Mouse (Mus musculus) heart, embryonic 13.5 days (tissue): ENCODE data around the gene Fadd. TPM values are rescaled to one million over a fixed set of nuclear protein-coding genes. Genes with fewer than 3 reads are reported as not detected.

ENCODE experiments used
- ATAC-seq: fragments of 200-750 bp; cut with Nextera tagmentation; 2 replicates; pipeline ENCODE4 v1.8.0; 2017; ENCODE audit warnings: moderate TSS enrichment; ENCODE audit not compliant: insufficient number of reproducible peaks, low FRiP score, low TSS enrichment; ENCODE audit errors: extremely low read depth
- H3K27ac ChIP-seq: fragments of 300-500 bp; sonication (generic); replicated peaks from 2 replicates; pipeline ENCODE4 v1.5.1; 2015; ENCODE audit warnings: moderate library complexity, mild to moderate bottlenecking, inconsistent platforms
- H3K27me3 ChIP-seq: fragments of 300-500 bp; sonication (generic); replicated peaks from 2 replicates; pipeline ENCODE4 v1.6.1; 2015; ENCODE audit warnings: mild to moderate bottlenecking, inconsistent platforms
- H3K36me3 ChIP-seq: fragments of 300-500 bp; sonication (generic); 2 replicates; pipeline ENCODE4 v1.6.1; 2015; ENCODE audit warnings: mild to moderate bottlenecking, inconsistent platforms
- H3K4me1 ChIP-seq: fragments of 300-500 bp; sonication (generic); 2 replicates; pipeline ENCODE4 v1.6.1; 2015; ENCODE audit warnings: inconsistent platforms
- H3K4me2 ChIP-seq: fragments of 300-500 bp; sonication (generic); 2 replicates; pipeline ENCODE4 v1.6.1; 2015; ENCODE audit warnings: inconsistent platforms, mild to moderate bottlenecking, moderate library complexity
- H3K4me3 ChIP-seq: fragments of 300-500 bp; sonication (generic); 2 replicates; pipeline ENCODE4 v1.5.1; 2015; ENCODE audit warnings: moderate library complexity, mild to moderate bottlenecking, inconsistent platforms
- H3K9ac ChIP-seq: fragments of 300-500 bp; sonication (generic); 2 replicates; pipeline ENCODE4 v1.6.1; 2015; ENCODE audit warnings: inconsistent platforms, mild to moderate bottlenecking, moderate library complexity
- H3K9me3 ChIP-seq: fragments of 300-500 bp; sonication (generic); 2 replicates; pipeline ENCODE4 v1.6.1; 2016; ENCODE audit warnings: inconsistent platforms
- WGBS: fragments of 180-500 bp; shearing (Covaris S2); methylation state at CpG from one replicate; pipeline ENCODE4 v1.1.7; 2015; ENCODE audit warnings: mixed read lengths; 5-methylcytosine and 5-hydroxymethylcytosine counted together
- polyA plus RNA-seq: library from polyadenylated mRNA; unstranded; fragments of >200 nt; fragmentation: Nextera tagmentation; extraction: Ambion mirVana; gene quantifications from 2 replicates; pipeline ENCODE4 v1.2.1, GENCODE M21; 2015

Gene Fadd
- polyA plus RNA-seq, 1 experiment from 2014 or later: 12.1 TPM

GRCm38 (mm10) chr7:144531585-144532378 lies 50.5 kb downstream of the Fadd start:
- Histone ChIP-seq H3K9ac (no peak overlapping the region), H3K36me3 (no peaks in the 10 kb centered on the region), H3K27me3 (no peaks in the 10 kb centered on the region), H3K9me3 (no peaks in the 10 kb centered on the region), H3K4me1 (peaks cover 60% of the 10 kb centered on the region), H3K27ac (no peak overlapping the region), H3K4me2 (no peak overlapping the region), H3K4me3 (no peak overlapping the region)
- WGBS: 43% methylated on average over 7 of the region's 7 CpGs
- ATAC-seq: no peak

- H3K9ac ChIP-seq: no peak overlapping the region
- no peak overlapping the region for H3K4me2 ChIP-seq
- H3K4me1 ChIP-seq: peaks cover 48% of the 10 kb centered on the region
- ATAC-seq: 0 out of 2 replicates have a peak, but pooled peaks have one; percentile 21
- H3K36me3 ChIP-seq: no peaks in the 10 kb centered on the region
- no peak overlapping the region for H3K4me3 ChIP-seq
- no peaks in the 10 kb centered on the region for H3K9me3 ChIP-seq
- H3K27ac ChIP-seq: no peak overlapping the region
- WGBS: 58% methylated on average over 3 of the region's 3 CpGs
- no peaks in the 10 kb centered on the region for H3K27me3 ChIP-seq
Observed at GRCm38 (mm10) chr7:144529851-144530250, 52.4 kb downstream of the Fadd start.

- H3K4me2 ChIP-seq: no peak overlapping the region
- 66% methylated on average over 1 of the region's 1 CpGs for WGBS
- no peaks in the 10 kb centered on the region for H3K36me3 ChIP-seq
- no peak overlapping the region for H3K9ac ChIP-seq
- H3K4me3 ChIP-seq: no peak overlapping the region
- H3K27ac ChIP-seq: no peak overlapping the region
- no peak for ATAC-seq
- peaks cover 55% of the 10 kb centered on the region for H3K4me1 ChIP-seq
- no peaks in the 10 kb centered on the region for H3K9me3 ChIP-seq
- no peaks in the 10 kb centered on the region for H3K27me3 ChIP-seq
Observed at GRCm38 (mm10) chr7:144527723-144528221, 54.5 kb downstream of the Fadd start.

Other genes with a start within 250 kb of the Fadd start
- 118 and 126 TPM in 2 replicates for gene Cttn, start 111.5 kb downstream of the Fadd start, polyA plus RNA-seq
- gene Ppfia1, start 28.7 kb downstream of the Fadd start, polyA plus RNA-seq: 19.5 and 23.3 TPM in 2 replicates
- 8.3 and 8.4 TPM in 2 replicates for gene Ano1, start 169.5 kb upstream of the Fadd start, polyA plus RNA-seq